Mouse (Mus musculus) heart, embryonic 16.5 days (tissue): ENCODE data around the gene Smarce1. TPM values are rescaled to one million over a fixed set of nuclear protein-coding genes. Genes with fewer than 3 reads are reported as not detected.

Experiments used
- ATAC-seq: fragments of 200-750 bp; cut with Nextera tagmentation; replicated peaks from 2 replicates; pipeline ENCODE4 v1.8.0; 2017; ENCODE audit warnings: moderate number of reproducible peaks; ENCODE audit not compliant: insufficient read depth, low FRiP score; ENCODE audit errors: extremely low read depth
- H3K27ac ChIP-seq: fragments of 300-500 bp; sonication (generic); 2 replicates; pipeline ENCODE4 v1.5.1; 2014; ENCODE audit warnings: mild to moderate bottlenecking, low read length, control low read depth, moderate library complexity
- H3K27me3 ChIP-seq: fragments of 300-500 bp; sonication (generic); 2 replicates; pipeline ENCODE4 v1.6.1; 2014; ENCODE audit warnings: low read length, mixed read lengths; ENCODE audit not compliant: control insufficient read depth, insufficient read depth
- H3K36me3 ChIP-seq: fragments of 300-500 bp; sonication (generic); 2 replicates; pipeline ENCODE4 v1.6.1; 2014; ENCODE audit not compliant: control insufficient read depth, insufficient read depth
- H3K4me1 ChIP-seq: fragments of 300-500 bp; sonication (generic); 2 replicates; pipeline ENCODE4 v1.6.1; 2014; ENCODE audit warnings: low read length, mixed read lengths; ENCODE audit not compliant: control insufficient read depth, insufficient read depth
- H3K4me2 ChIP-seq: fragments of 300-500 bp; sonication (generic); 2 replicates; pipeline ENCODE4 v1.6.1; 2014; ENCODE audit warnings: low read depth, mild to moderate bottlenecking, control low read depth, low read length
- H3K4me3 ChIP-seq: fragments of 300-500 bp; sonication (generic); 2 replicates; pipeline ENCODE4 v1.5.1; 2014; ENCODE audit warnings: mild to moderate bottlenecking, control low read depth, low read length
- H3K9ac ChIP-seq: fragments of 300-500 bp; sonication (generic); 2 replicates; pipeline ENCODE4 v1.6.1; 2014; ENCODE audit warnings: low read length, control low read depth
- H3K9me3 ChIP-seq: fragments of 300-500 bp; sonication (generic); replicated peaks from 2 replicates; pipeline ENCODE4 v1.6.1; 2016; ENCODE audit warnings: low read length; ENCODE audit not compliant: control insufficient read depth
- WGBS: fragments of 180-500 bp; shearing (Covaris S2); extraction: QIAGEN DNeasy Blood & Tissue Kit; methylation state at CpG from one replicate; pipeline ENCODE4 v1.1.7; 2014; 5-methylcytosine and 5-hydroxymethylcytosine counted together
- polyA plus RNA-seq: library from polyadenylated mRNA; unstranded; fragments of >200 nt; fragmentation: Nextera tagmentation; extraction: Ambion mirVana; gene quantifications from 2 replicates; pipeline ENCODE4 v1.2.1, GENCODE M21; 2015

Smarce1 gene
- polyA plus RNA-seq, 1 experiment from 2014 or later = 177 TPM

DNA sequence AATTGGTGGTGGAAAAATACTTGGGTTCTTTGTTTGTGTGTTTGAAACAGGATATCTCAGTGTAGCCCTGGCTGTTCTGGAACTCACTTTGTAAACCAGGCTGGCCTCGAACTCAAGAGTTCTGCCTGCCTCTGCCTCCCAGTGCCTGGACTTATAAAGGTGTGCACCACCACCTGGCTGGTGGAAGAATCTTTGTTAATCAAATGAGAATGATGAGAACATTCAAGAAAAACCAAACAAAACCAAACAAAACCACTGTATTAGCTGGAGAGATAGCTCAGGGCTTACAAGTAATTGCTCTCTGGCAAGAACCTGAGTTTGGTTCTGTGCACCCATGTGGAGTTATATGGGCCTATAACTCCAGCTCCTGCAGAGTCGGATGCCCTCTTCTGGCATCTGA is 61.4 kb downstream of the Smarce1 start:
- no peaks in the 10 kb centered on the region for H3K4me1 ChIP-seq
- whole genome bisulfite sequencing = 83% methylated on average over 2 of the region's 2 CpGs
- ATAC-seq = no peak

GRCm38 (mm10) chr11:99168030-99168474 is 62.8 kb downstream of the Smarce1 start:
- Histone ChIP-seq H3K27me3 (no peaks in the 10 kb centered on the region), H3K36me3 (no peaks in the 10 kb centered on the region), H3K4me2 (no peak overlapping the region), H3K27ac (no peak overlapping the region), H3K9ac (no peak overlapping the region), H3K4me3 (no peak overlapping the region), H3K9me3 (no peaks in the 10 kb centered on the region), H3K4me1 (no peaks in the 10 kb centered on the region)
- ATAC-seq = no peak
- WGBS = 61% methylated on average over 12 of the region's 12 CpGs

More for the DNA sequence above, 61.4 kb downstream of the Smarce1 start:
- 0 out of 2 replicates have a peak, but pooled peaks cover 3% of the 10 kb centered on the region for H3K9me3 ChIP-seq
- H3K27ac ChIP-seq = no peak overlapping the region
- no peak overlapping the region for H3K4me3 ChIP-seq
- H3K4me2 ChIP-seq = no peak overlapping the region
- no peak overlapping the region for H3K9ac ChIP-seq
- no peaks in the 10 kb centered on the region for H3K27me3 ChIP-seq
- H3K36me3 ChIP-seq = no peaks in the 10 kb centered on the region

DNA sequence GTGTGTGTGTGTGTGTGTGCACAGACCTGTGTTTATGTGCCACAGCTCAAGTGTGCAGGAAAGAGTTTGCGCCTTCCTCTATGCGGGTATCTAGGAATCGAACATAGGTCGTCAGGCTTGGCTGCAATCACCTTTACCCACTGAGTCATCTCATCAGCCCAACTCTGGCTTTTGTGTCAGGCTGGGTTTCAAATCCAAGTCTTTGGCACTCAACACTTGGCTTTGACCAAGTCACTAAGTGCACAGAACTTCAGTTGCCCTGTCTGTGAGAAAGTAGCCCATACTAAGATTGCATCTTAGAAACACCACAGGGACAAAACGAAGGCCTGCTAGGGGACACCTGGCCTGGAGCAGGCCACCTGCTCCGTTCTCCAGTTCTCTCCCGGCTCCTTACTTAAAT is 63.2 kb downstream of the Smarce1 start:
- 79% methylated on average over 7 of the region's 7 CpGs for WGBS
- ATAC-seq = no peak

DNA sequence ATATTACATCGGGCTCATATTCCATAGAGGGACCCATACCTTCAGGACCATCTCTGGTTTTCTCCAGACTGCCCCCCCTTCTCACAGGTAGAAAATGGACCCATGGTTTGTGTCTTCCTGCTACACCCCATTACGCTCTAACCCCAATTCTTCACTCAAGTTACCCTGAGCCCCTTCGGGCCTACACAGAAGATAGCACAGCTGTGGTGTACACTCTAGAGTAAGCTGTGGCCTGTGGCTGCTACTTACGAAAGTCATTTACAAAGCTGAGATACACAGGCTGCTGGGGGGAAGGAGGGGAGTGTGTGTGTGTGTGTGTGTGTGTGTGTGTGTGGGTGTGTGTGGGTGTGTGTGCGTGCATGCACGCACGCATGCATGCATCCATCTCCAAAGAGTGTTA is 64.6 kb downstream of the Smarce1 start:
- H3K9me3 ChIP-seq = no peaks in the 10 kb centered on the region
- no peak for ATAC-seq
- H3K4me1 ChIP-seq = no peaks in the 10 kb centered on the region
- no peak overlapping the region for H3K4me3 ChIP-seq
- no peaks in the 10 kb centered on the region for H3K27me3 ChIP-seq
- no peak overlapping the region for H3K9ac ChIP-seq
- H3K36me3 ChIP-seq = no peaks in the 10 kb centered on the region
- whole genome bisulfite sequencing = 86% methylated on average over 7 of the region's 7 CpGs
- no peak overlapping the region for H3K27ac ChIP-seq
- no peak overlapping the region for H3K4me2 ChIP-seq

More for the DNA sequence above, 63.2 kb downstream of the Smarce1 start:
- no peaks in the 10 kb centered on the region for H3K27me3 ChIP-seq
- no peak overlapping the region for H3K27ac ChIP-seq
- no peak overlapping the region for H3K4me2 ChIP-seq
- no peak overlapping the region for H3K4me3 ChIP-seq
- no peaks in the 10 kb centered on the region for H3K9me3 ChIP-seq
- no peaks in the 10 kb centered on the region for H3K4me1 ChIP-seq
- H3K9ac ChIP-seq = no peak overlapping the region
- H3K36me3 ChIP-seq = no peaks in the 10 kb centered on the region

DNA sequence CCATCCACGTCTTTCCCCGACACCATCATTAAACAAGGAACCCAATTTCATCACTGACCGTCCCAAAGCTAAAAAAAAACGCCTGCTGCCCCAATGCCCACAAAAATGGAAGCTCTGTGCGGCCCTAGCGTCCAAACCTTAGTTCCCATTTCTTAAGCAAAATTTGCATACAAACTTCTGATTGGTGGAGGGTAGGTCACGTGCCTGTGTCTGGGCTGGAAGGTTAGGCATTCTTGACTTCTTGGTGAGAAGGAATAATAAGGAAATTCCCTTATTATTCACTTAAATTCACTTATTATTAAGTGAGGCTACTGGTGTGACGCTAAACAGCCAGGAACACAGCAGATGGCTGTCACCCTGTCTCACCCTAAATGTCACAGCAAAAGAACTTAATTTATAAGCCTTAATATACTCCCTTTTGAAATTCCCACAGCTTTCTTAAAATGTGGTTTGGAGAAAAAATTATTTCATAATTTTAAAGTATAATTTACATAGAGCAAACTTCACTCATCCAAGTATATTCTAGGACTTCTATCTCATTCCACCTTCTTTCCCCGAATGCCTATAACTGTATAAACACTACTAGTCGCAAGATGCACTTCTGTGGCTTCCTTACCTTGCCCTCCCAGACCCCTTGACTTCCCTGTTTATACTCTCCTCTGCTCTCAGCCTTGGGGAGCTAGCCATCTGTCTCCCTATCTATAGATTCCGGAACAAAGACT is 65.6 kb downstream of the Smarce1 start:
- WGBS = 66% methylated on average over 11 of the region's 11 CpGs

GRCm38 (mm10) chr11:99162972-99163686 is 67.7 kb downstream of the Smarce1 start:
- Histone ChIP-seq H3K4me1 (no peaks in the 10 kb centered on the region), H3K4me2 (no peak overlapping the region), H3K36me3 (no peaks in the 10 kb centered on the region), H3K27ac (no peak overlapping the region), H3K9me3 (no peaks in the 10 kb centered on the region), H3K9ac (no peak overlapping the region), H3K27me3 (no peaks in the 10 kb centered on the region), H3K4me3 (no peak overlapping the region)
- peak; percentile 49 for ATAC-seq
- WGBS = 68% methylated on average over 10 of the region's 10 CpGs

More for the DNA sequence above, 65.6 kb downstream of the Smarce1 start:
- Histone ChIP-seq H3K27ac (no peak overlapping the region), H3K9ac (no peak overlapping the region), H3K27me3 (no peaks in the 10 kb centered on the region), H3K4me1 (no peaks in the 10 kb centered on the region), H3K4me2 (no peak overlapping the region), H3K4me3 (no peak overlapping the region), H3K36me3 (no peaks in the 10 kb centered on the region), H3K9me3 (no peaks in the 10 kb centered on the region)
- ATAC-seq = no peak

DNA sequence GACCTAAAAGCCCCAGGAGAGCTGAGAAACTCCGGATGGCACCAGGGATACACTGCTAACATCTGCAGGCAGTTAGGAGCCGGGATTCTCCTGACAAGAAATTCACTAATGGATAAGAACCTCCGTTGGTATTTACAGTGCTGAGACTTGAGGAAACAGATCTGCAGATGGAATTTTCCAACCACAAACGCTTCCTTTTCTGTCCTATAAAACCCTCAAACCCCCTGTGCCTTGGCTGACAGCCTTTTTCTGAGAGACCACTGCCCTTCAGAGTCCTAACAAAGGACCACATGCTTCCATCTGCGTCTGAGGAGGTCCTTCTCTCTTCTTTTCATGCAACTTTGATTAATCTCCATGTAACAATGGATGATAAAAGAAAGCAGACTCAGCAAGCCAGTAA is 69.2 kb downstream of the Smarce1 start:
- WGBS = 40% methylated on average over 5 of the region's 5 CpGs
- Histone ChIP-seq H3K27me3 (no peaks in the 10 kb centered on the region), H3K4me2 (no peak overlapping the region), H3K36me3 (no peaks in the 10 kb centered on the region), H3K9ac (no peak overlapping the region), H3K27ac (no peak overlapping the region), H3K4me3 (no peak overlapping the region), H3K4me1 (no peaks in the 10 kb centered on the region), H3K9me3 (no peaks in the 10 kb centered on the region)
- ATAC-seq = no peak

- no peak overlapping the region for H3K4me2 ChIP-seq
- no peak overlapping the region for H3K27ac ChIP-seq
- no peaks in the 10 kb centered on the region for H3K27me3 ChIP-seq
- H3K4me3 ChIP-seq = no peak overlapping the region
- H3K9ac ChIP-seq = no peak overlapping the region
- WGBS = 78% methylated on average over 6 of the region's 6 CpGs
- H3K36me3 ChIP-seq = no peaks in the 10 kb centered on the region
- peaks cover 2% of the 10 kb centered on the region for H3K4me1 ChIP-seq
- H3K9me3 ChIP-seq = no peaks in the 10 kb centered on the region
- no peak for ATAC-seq
Measured at GRCm38 (mm10) chr11:99160228-99160627, 70.6 kb downstream of the Smarce1 start.
